Mouse (Mus musculus): ENCODE measurements around the gene Tmem59l.

- no peak for TF ChIP-seq CTCF (IDR thresholded peaks at IDR 0.05; ENCODE audit: insufficient read depth, low read depth, low read length)
- no peak for TF ChIP-seq POLR2A (IDR thresholded peaks at IDR 0.05; ENCODE audit: insufficient read depth, low read depth, low read length)
Observed at GRCm38 (mm10) chr8:70502540-70502939, 15.4 kb upstream of the Tmem59l start.

Measured in olfactory bulb, adult 2 months (tissue).